Mouse (Mus musculus): ENCODE data around the gene Acsm1. TPM values are rescaled to one million over a fixed set of nuclear protein-coding genes. Genes with fewer than 3 reads are reported as not detected.

Gene Acsm1
- polyA plus RNA-seq, 1 experiment from 2014 or later: not detected

DNA sequence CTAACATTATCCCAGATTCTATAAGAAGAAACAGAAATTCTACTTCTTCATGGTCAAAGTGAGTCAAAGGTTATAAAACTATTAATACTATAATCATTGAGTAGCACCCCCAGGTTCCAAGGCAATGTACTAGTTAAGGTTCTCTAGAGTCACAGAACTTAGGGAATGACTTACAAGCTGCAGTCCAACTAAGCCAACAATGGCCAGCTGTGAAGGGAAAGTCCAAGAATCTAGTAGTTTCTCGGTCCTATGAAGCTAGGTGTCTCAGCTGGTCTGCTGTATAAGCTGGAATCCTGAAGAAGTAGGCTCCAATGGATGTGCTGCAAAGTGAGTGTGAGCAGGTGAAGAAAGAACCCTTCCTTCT lies 4.9 kb upstream of the Acsm1 start:
- ATAC-seq (ENCODE audit: low read depth): no peak
- Histone ChIP-seq H3K36me3 (ENCODE audit: control insufficient read depth, insufficient read depth, low read length) (no peaks in the 10 kb centered on the region), H3K27me3 (ENCODE audit: control insufficient read depth, insufficient read depth, low read length) (no peaks in the 10 kb centered on the region), H3K9ac (replicated peaks; ENCODE audit: low read depth, low read length) (no peak overlapping the region), H3K9me3 (ENCODE audit: control insufficient read depth, low read length) (no peaks in the 10 kb centered on the region), H3K4me3 (ENCODE audit: low read depth, low read length) (no peak overlapping the region), H3K4me1 (ENCODE audit: control insufficient read depth, insufficient read depth, low read length) (no peaks in the 10 kb centered on the region), H3K4me2 (ENCODE audit: low read depth, low read length) (no peak overlapping the region), H3K27ac (ENCODE audit: low read depth, low read length) (no peak overlapping the region)
- 69% methylated on average over 1 of the region's 1 CpGs for WGBS

DNA sequence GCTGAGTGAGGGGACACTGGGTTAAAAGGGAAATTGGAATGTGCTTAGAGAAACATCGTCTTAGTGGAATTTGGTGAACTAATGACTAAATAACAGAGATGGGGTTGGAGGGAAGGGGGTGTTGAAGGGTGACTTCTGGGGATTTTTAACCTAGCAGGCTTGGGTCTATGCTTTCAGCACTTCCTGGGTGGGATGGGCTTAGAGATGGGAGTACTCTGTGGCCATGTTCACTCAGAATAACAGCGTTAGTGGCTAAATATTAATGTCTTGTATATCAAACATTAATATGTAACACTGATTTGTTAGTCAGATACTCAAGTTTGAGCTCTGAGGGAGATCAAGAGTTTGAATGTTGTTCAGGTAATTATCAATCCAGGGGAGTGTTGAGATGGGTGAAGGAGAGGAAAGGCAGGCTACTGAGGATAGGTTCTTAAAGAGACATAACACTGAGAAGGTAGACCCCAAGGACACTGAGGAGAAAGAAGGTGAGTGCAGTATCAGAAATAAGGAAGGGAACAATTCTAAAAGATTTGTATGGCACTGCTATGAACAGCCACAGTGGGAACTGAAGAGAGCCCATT lies 1.8 kb upstream of the Acsm1 start:
- Histone ChIP-seq H3K27me3 (ENCODE audit: control insufficient read depth, insufficient read depth, low read length) (no peaks in the 10 kb centered on the region), H3K4me3 (ENCODE audit: low read depth, low read length) (no peak overlapping the region), H3K27ac (ENCODE audit: low read depth, low read length) (no peak overlapping the region), H3K36me3 (ENCODE audit: control insufficient read depth, insufficient read depth, low read length) (no peaks in the 10 kb centered on the region), H3K4me1 (ENCODE audit: control insufficient read depth, insufficient read depth, low read length) (no peaks in the 10 kb centered on the region), H3K9me3 (ENCODE audit: control insufficient read depth, low read length) (no peaks in the 10 kb centered on the region), H3K4me2 (ENCODE audit: low read depth, low read length) (no peak overlapping the region), H3K9ac (replicated peaks; ENCODE audit: low read depth, low read length) (no peak overlapping the region)
- WGBS: 90% methylated on average over 2 of the region's 2 CpGs
- no peak for ATAC-seq (ENCODE audit: low read depth)

DNA sequence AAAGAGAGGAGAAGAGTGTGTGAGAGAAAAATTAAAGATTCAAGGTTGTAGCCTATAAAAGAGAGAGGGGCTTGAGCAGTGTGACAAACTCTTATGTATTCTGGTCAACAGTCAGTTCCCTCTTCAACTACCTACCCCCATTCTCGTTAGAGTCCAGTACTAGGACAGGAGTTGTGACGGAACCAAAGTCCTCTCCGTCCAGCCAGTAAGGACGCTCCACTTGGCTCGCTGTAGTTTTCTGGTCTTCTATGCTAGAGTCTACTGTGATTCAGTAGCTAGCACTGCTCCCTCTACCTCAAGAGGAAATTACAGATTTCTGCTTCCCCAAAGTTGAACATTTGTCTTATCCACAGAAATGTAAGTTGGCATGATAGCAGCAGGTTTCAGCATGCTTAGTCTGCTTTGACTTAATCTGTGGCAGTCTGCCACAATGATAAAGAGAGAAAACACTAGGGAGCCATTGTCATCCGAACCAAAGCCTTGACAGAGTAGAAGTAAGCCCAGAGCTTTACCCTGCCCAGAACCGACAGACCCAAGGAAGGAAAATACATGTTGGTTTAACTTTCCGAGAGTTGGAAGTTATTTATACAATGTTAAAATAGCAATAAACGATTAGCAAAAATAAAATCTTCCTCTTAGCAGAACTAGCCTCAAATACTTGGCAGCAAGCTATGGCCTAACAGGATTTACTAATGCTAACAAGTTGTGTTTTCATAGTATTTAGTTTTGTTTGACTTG lies 731 bp upstream of the Acsm1 start:
- no peaks in the 10 kb centered on the region for H3K4me1 ChIP-seq (ENCODE audit: control insufficient read depth, insufficient read depth, low read length)
- no peaks in the 10 kb centered on the region for H3K36me3 ChIP-seq (ENCODE audit: control insufficient read depth, insufficient read depth, low read length)
- H3K9me3 ChIP-seq (ENCODE audit: control insufficient read depth, low read length): no peaks in the 10 kb centered on the region
- no peak overlapping the region for H3K4me2 ChIP-seq (ENCODE audit: low read depth, low read length)
- ATAC-seq (ENCODE audit: low read depth): no peak
- H3K4me3 ChIP-seq (ENCODE audit: low read depth, low read length): no peak overlapping the region
- no peak overlapping the region for H3K9ac ChIP-seq (replicated peaks; ENCODE audit: low read depth, low read length)
- 87% methylated on average over 9 of the region's 9 CpGs for WGBS
- no peak overlapping the region for H3K27ac ChIP-seq (ENCODE audit: low read depth, low read length)
- no peaks in the 10 kb centered on the region for H3K27me3 ChIP-seq (ENCODE audit: control insufficient read depth, insufficient read depth, low read length)

DNA sequence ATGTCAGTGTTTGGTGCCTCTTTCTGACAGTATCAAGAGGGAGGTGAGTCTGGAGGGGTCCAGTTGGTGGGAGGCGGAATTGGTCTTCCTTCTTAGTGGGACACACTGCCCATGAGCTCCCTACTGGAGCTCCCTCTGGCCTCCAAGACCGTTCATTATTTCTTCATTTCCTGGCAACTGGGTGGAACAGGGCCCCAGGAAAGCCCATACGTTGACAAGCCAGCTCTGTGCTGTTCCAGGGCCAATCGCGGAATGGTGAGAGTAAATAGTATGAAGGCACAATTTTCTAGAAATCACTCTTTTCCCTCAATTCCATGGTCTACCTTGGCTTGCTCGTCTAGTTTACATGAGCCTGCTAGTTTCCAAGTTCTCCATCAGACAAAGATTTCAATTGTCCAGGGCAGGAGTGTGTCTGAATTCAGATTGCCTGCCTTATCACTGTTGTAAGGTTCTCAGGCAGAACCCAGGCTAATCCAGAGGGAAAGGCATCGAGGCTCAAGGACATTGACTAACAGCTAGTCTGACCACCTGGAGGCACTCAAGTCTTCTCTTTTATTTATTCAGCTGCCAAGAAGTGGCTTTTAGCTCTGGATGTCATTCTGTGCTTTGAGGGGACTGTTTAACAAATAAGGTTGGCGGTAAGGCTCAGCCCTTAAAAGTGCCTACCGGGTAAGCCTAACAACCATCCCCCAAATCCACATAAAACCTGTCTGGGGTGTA lies 1.1 kb downstream of the Acsm1 start:
- Histone ChIP-seq H3K27ac (ENCODE audit: low read depth, low read length) (no peak overlapping the region), H3K27me3 (ENCODE audit: control insufficient read depth, insufficient read depth, low read length) (no peaks in the 10 kb centered on the region), H3K4me2 (ENCODE audit: low read depth, low read length) (no peak overlapping the region), H3K4me3 (ENCODE audit: low read depth, low read length) (no peak overlapping the region), H3K9me3 (ENCODE audit: control insufficient read depth, low read length) (no peaks in the 10 kb centered on the region), H3K4me1 (ENCODE audit: control insufficient read depth, insufficient read depth, low read length) (no peaks in the 10 kb centered on the region), H3K9ac (replicated peaks; ENCODE audit: low read depth, low read length) (no peak overlapping the region), H3K36me3 (ENCODE audit: control insufficient read depth, insufficient read depth, low read length) (no peaks in the 10 kb centered on the region)
- no peak for ATAC-seq (ENCODE audit: low read depth)
- WGBS: 82% methylated on average over 9 of the region's 9 CpGs

DNA sequence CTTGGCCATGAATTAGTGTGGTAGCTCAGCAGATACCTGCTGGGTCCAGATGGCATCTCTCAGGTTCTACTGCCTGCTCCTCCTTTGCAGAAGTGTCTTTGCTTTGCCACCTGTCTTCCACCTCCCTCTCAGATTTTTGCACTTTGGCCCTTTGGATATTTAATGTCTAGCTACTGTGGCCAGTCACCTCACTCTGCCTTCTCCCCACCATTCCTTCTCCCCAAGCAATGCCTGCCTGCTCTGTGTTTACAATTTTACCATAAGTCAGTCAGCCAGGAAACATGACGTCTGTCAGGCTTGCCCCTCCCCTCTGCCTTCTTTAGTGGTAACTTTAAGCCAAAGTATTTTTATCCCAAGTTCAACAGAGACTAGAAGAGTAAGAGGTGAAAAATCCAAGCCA lies 9.7 kb downstream of the Acsm1 start:
- Histone ChIP-seq H3K9me3 (ENCODE audit: control insufficient read depth, low read length) (no peaks in the 10 kb centered on the region), H3K36me3 (ENCODE audit: control insufficient read depth, insufficient read depth, low read length) (no peaks in the 10 kb centered on the region), H3K4me1 (ENCODE audit: control insufficient read depth, insufficient read depth, low read length) (no peaks in the 10 kb centered on the region), H3K27me3 (ENCODE audit: control insufficient read depth, insufficient read depth, low read length) (no peaks in the 10 kb centered on the region), H3K4me2 (ENCODE audit: low read depth, low read length) (no peak overlapping the region), H3K27ac (ENCODE audit: low read depth, low read length) (no peak overlapping the region), H3K9ac (replicated peaks; ENCODE audit: low read depth, low read length) (no peak overlapping the region), H3K4me3 (ENCODE audit: low read depth, low read length) (no peak overlapping the region)
- ATAC-seq (ENCODE audit: low read depth): no peak
- WGBS: 77% methylated on average over 1 of the region's 1 CpGs

DNA sequence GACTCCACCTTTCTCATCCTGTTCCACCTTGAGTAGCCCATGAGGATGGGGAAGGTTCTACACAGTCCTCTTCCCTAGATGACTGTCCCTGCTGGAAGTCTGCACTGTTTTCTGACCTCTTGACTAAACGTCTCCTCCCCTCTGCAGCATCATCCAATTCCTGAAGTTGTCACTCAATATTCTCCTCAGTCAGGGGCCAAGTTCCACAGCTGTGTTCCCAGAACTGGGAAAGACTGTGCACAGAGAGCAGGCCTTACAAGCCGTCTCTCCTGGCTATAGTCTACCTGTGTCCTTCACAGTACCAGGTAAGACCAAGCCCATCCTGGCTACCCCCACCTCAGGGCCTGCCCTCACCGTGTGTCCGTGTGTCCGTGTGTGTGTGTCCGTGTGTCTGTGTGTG lies 10.8 kb downstream of the Acsm1 start:
- ATAC-seq (ENCODE audit: low read depth): no peak

DNA sequence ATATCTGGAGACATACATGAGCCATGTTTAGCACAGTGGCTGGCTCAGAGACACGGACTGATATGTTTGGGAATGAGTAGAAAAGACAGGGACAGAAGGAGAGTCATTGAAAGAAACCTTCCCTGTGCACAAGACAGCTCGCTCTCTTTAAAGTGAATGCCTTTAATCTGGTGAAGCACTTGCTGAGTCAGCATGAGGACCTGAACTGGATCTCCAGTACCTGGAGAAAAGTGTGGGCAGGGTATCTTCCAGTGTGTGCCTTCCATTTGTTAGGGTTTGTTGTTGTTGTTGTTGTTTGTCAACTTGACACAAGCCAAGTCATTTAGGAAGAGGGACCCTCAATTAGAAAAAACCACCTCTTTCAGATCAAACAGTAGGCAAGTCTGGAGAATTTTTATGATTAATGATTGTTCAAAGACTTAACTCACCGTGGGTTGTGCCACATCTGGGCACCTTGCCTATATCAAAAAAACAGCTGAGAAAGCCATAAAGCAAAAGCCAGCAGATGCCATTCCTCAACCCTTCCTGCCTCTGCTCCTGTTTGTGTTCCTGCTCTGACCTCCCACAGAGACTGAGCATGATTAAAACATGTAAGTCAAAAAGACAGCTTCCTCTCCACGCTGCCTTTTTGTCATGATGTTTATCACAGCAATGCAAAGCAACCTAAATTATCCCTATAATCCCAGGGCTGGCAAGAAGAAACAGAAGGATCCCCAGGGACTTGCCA lies 11.5 kb downstream of the Acsm1 start:
- ATAC-seq (ENCODE audit: low read depth): no peak
- Histone ChIP-seq H3K36me3 (ENCODE audit: control insufficient read depth, insufficient read depth, low read length) (no peaks in the 10 kb centered on the region), H3K4me1 (ENCODE audit: control insufficient read depth, insufficient read depth, low read length) (no peaks in the 10 kb centered on the region), H3K27ac (ENCODE audit: low read depth, low read length) (no peak overlapping the region), H3K9ac (replicated peaks; ENCODE audit: low read depth, low read length) (no peak overlapping the region), H3K4me2 (ENCODE audit: low read depth, low read length) (no peak overlapping the region), H3K27me3 (ENCODE audit: control insufficient read depth, insufficient read depth, low read length) (no peaks in the 10 kb centered on the region), H3K9me3 (ENCODE audit: control insufficient read depth, low read length) (no peaks in the 10 kb centered on the region), H3K4me3 (ENCODE audit: low read depth, low read length) (no peak overlapping the region)
- WGBS: 64% methylated on average over 4 of the region's 4 CpGs

More for the DNA sequence above, 10.8 kb downstream of the Acsm1 start:
- H3K27me3 ChIP-seq (ENCODE audit: control insufficient read depth, insufficient read depth, low read length): no peaks in the 10 kb centered on the region
- no peaks in the 10 kb centered on the region for H3K4me1 ChIP-seq (ENCODE audit: control insufficient read depth, insufficient read depth, low read length)
- no peaks in the 10 kb centered on the region for H3K36me3 ChIP-seq (ENCODE audit: control insufficient read depth, insufficient read depth, low read length)
- WGBS: 88% methylated on average over 6 of the region's 6 CpGs
- H3K4me3 ChIP-seq (ENCODE audit: low read depth, low read length): no peak overlapping the region
- H3K9ac ChIP-seq (replicated peaks; ENCODE audit: low read depth, low read length): no peak overlapping the region
- H3K9me3 ChIP-seq (ENCODE audit: control insufficient read depth, low read length): no peaks in the 10 kb centered on the region
- no peak overlapping the region for H3K4me2 ChIP-seq (ENCODE audit: low read depth, low read length)
- H3K27ac ChIP-seq (ENCODE audit: low read depth, low read length): no peak overlapping the region

DNA sequence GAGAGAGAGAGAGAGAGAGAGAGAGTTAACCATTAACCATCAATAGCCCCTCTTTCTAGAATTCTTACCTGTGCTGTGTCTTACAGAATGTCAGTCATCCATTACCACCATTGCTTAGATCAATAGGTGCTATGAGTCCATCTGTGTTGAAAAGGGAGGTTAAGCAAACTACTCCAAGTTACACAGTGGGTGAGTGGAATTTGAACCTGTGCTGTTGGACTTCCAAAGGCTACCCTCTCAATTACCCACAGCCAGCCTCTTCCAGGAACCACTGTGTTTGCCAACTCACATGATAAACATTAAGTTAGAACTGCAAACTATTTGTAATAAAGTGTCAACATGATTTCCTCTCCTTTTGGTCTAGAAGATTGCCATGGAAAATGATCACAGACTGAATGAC lies 13.3 kb downstream of the Acsm1 start:
- no peaks in the 10 kb centered on the region for H3K4me1 ChIP-seq (ENCODE audit: control insufficient read depth, insufficient read depth, low read length)
- H3K4me3 ChIP-seq (ENCODE audit: low read depth, low read length): no peak overlapping the region
- H3K27ac ChIP-seq (ENCODE audit: low read depth, low read length): no peak overlapping the region
- H3K36me3 ChIP-seq (ENCODE audit: control insufficient read depth, insufficient read depth, low read length): no peaks in the 10 kb centered on the region
- no peak overlapping the region for H3K9ac ChIP-seq (replicated peaks; ENCODE audit: low read depth, low read length)
- H3K27me3 ChIP-seq (ENCODE audit: control insufficient read depth, insufficient read depth, low read length): no peaks in the 10 kb centered on the region
- H3K4me2 ChIP-seq (ENCODE audit: low read depth, low read length): no peak overlapping the region
- ATAC-seq (ENCODE audit: low read depth): no peak
- no peaks in the 10 kb centered on the region for H3K9me3 ChIP-seq (ENCODE audit: control insufficient read depth, low read length)

DNA sequence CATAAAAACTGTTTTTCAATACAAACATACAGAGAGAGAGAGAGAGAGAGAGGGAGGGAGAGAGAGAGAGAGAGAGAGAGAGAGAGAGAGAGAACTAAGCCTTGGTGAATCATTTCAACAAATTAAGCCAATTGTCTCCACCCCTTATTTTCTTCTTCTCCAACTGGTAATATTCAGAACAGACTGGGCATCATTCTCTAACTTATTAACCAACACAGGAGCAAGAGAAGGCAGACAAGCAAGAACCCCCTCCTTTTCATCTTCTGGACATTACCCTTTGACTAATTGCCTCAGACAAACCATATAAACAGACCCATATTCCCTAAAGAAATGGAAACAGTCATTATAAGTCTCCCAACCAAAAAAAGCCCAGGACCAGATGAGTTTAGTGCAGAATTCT lies 31.9 kb downstream of the Acsm1 start:
- Histone ChIP-seq H3K9me3 (ENCODE audit: control insufficient read depth, low read length) (no peaks in the 10 kb centered on the region), H3K27me3 (ENCODE audit: control insufficient read depth, insufficient read depth, low read length) (no peaks in the 10 kb centered on the region), H3K36me3 (ENCODE audit: control insufficient read depth, insufficient read depth, low read length) (no peaks in the 10 kb centered on the region), H3K9ac (replicated peaks; ENCODE audit: low read depth, low read length) (no peak overlapping the region), H3K4me1 (ENCODE audit: control insufficient read depth, insufficient read depth, low read length) (no peaks in the 10 kb centered on the region), H3K4me2 (ENCODE audit: low read depth, low read length) (no peak overlapping the region), H3K4me3 (ENCODE audit: low read depth, low read length) (no peak overlapping the region), H3K27ac (ENCODE audit: low read depth, low read length) (no peak overlapping the region)
- ATAC-seq (ENCODE audit: low read depth): no peak

All from neural tube, embryonic 14.5 days (tissue).